Mouse (Mus musculus) C2C12 (cell line): ENCODE results near the gene Trim8. TPM values are rescaled to one million over a fixed set of nuclear protein-coding genes. Genes with fewer than 3 reads are reported as not detected.
A peak's percentile ranks its signal among the peaks of the same experiment; 100 is the strongest.

ENCODE experiments used
- H3K27me3 ChIP-seq: one replicate; pipeline ENCODE4 v1.6.1; 2011; ENCODE audit not compliant: control insufficient read depth, insufficient read depth, insufficient read length
- H3K36me3 ChIP-seq: one replicate; pipeline ENCODE4 v1.6.1; 2011; ENCODE audit not compliant: control insufficient read depth, insufficient read depth
- H3K4me3 ChIP-seq: one replicate; pipeline ENCODE4 v1.5.1; 2011; ENCODE audit warnings: mild to moderate bottlenecking, control low read depth; ENCODE audit not compliant: poor library complexity, insufficient read depth, severe bottlenecking
- H3K79me2 ChIP-seq: one replicate; pipeline ENCODE4 v1.6.1; 2011; ENCODE audit not compliant: control insufficient read depth, insufficient read depth
- H3K79me3 ChIP-seq: one replicate; pipeline ENCODE4 v1.6.1; 2011; ENCODE audit warnings: low read depth, control low read depth
- H3ac ChIP-seq: one replicate; pipeline ENCODE3; 2011; ENCODE audit warnings: low read depth; ENCODE audit not compliant: control insufficient read depth, insufficient read length
- CEBPB ChIP-seq: IDR thresholded peaks from one replicate; pipeline ENCODE4 v1.6.1; 2011; ENCODE audit warnings: low read depth, mild to moderate bottlenecking, control low read depth, moderate library complexity
- CTCF ChIP-seq: IDR thresholded peaks from one replicate; pipeline ENCODE4 v1.5.1; 2011; ENCODE audit not compliant: control insufficient read depth, insufficient read depth, insufficient read length
- FOSL1 ChIP-seq: IDR thresholded peaks from one replicate; pipeline ENCODE4 v1.8.0; 2011; ENCODE audit warnings: mild to moderate bottlenecking, low read length; ENCODE audit not compliant: poor library complexity, insufficient read depth, severe bottlenecking
- MAX ChIP-seq: IDR thresholded peaks from one replicate; pipeline ENCODE4 v1.6.1; 2011; ENCODE audit warnings: mild to moderate bottlenecking, control low read depth
- MYOD1 ChIP-seq: IDR thresholded peaks from one replicate; pipeline ENCODE4 v1.6.1; 2011; ENCODE audit warnings: low read depth; ENCODE audit not compliant: control insufficient read depth, insufficient read length
- MYOG ChIP-seq: IDR thresholded peaks from one replicate; pipeline ENCODE4 v1.6.1; 2011; ENCODE audit not compliant: control insufficient read depth, insufficient read length; ENCODE audit errors: extremely low read depth
- USF1 ChIP-seq: IDR thresholded peaks from one replicate; pipeline ENCODE4 v1.6.1; 2011; ENCODE audit warnings: low read depth, mild to moderate bottlenecking, control low read depth, moderate library complexity
- polyA plus RNA-seq: library from polyadenylated mRNA; unstranded; fragments of >200 nt; fragmentation: generic; extraction: Trizol; gene quantifications from one replicate; pipeline ENCODE4 v1.2.1, GENCODE M21; 2012; ENCODE audit warnings: missing spikeins

The Trim8 gene
- polyA plus RNA-seq, 1 experiment = 26.8 TPM

DNA sequence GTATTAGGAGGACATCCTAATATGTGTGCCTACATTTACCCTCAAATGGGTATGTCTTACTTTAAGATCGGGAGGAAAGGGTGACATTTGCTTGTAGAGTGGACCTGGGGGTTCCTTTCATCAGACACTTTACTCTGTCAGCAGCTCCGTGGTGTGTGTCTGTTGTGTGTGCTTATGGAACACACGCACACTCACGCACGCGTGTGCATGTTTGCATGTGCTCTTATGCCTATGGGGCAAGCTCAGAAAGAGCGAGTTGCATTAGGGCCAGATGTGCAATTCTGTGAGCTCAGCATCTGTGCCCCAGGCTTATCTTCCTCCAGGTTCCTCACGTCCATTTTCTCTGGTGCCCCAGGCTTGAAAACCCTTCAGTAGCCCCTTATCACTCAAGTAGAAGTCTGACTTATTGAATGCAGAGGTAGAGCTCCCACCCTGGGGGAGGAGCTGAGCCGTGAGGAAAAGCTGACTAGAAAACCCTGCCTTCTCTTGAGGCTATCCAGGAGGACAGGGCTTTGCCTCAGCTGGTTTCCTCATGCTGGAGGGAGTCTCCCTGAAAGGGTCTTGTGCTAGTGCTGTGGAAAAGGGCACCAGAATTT is 3.4 kb downstream of the Trim8 start:
- peaks cover 52% of the 10 kb centered on the region for H3K36me3 ChIP-seq

DNA sequence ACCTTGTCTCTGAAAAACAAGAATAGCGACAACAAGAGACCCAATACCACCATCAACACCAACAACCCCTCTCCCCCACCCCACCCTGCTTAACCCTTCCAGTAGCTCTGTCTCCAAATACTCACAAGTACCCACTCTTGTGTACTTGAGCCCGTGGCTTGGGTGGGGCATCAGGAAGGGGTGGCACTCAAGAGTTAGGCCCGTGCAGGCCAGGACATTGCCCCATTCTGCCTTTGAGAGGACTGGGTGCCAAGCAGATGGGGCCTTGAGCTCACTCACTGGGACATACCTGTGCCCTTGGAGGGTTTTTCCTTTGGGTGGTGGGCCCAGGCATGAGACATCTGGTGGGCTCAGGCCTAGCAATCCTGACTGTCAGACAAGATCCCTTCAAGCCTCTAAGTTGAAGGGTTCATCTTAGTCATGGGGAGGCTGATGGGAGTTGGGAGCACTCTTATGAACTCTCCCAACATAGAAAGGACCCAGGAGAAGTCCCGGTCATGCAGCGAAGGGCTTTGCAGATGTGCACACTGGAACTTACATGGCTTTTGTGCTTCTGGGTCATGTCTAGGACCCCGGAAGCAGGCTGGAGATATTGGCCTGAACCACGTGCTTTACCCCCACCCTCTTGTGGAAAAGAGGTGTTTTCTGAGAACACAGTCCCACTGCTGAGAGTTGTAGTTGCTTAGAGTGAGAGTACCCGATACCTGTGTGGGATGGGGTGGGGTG is 4.3 kb downstream of the Trim8 start:
- Histone ChIP-seq H3K4me3 (no peak overlapping the region), H3ac (no peak overlapping the region), H3K36me3 (peaks cover 58% of the 10 kb centered on the region), H3K79me3 (peaks cover 80% of the 10 kb centered on the region), H3K27me3 (no peaks in the 10 kb centered on the region), H3K79me2 (peaks cover 92% of the 10 kb centered on the region)
- TF ChIP-seq CTCF = no peak
- no peak for TF ChIP-seq CEBPB
- TF ChIP-seq MYOG = no peak
- no peak for TF ChIP-seq MYOD1
- TF ChIP-seq USF1 = no peak
- no peak for TF ChIP-seq FOSL1
- TF ChIP-seq MAX = no peak

More for the DNA sequence above, 3.4 kb downstream of the Trim8 start:
- Histone ChIP-seq H3K27me3 (no peaks in the 10 kb centered on the region), H3K79me3 (peaks cover 71% of the 10 kb centered on the region), H3K4me3 (peak overlapping the region; percentile 91), H3K79me2 (peaks cover 84% of the 10 kb centered on the region), H3ac (peak overlapping the region; percentile 72)
- no peak for TF ChIP-seq MYOD1
- TF ChIP-seq CTCF = no peak
- no peak for TF ChIP-seq USF1
- TF ChIP-seq MAX = no peak
- no peak for TF ChIP-seq MYOG
- TF ChIP-seq FOSL1 = no peak
- TF ChIP-seq CEBPB = no peak

DNA sequence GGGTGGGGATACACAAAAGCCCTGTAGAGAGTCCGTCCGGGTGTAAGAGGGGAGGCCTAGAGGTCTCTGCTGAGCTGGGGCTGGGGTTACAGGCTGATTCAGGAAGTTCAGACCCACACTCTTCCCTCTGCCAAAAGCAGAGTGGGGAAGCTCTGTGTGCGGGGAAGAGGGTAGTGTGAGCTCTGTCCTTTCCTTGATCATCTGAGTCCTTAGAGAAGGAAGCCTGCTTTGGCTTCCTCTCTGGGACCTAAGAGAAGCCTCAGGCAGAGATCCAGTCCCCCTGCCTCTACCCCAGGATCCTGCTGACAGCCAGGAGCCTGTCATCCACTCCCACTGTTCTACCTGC is 4.8 kb downstream of the Trim8 start:
- H3K79me3 ChIP-seq = peaks cover 84% of the 10 kb centered on the region
- H3K4me3 ChIP-seq = no peak overlapping the region
- H3ac ChIP-seq = no peak overlapping the region
- TF ChIP-seq MYOG = no peak
- no peak for TF ChIP-seq FOSL1
- TF ChIP-seq MYOD1 = no peak
- no peak for TF ChIP-seq USF1
- TF ChIP-seq MAX = no peak
- TF ChIP-seq CEBPB = no peak
- TF ChIP-seq CTCF = no peak
- no peaks in the 10 kb centered on the region for H3K27me3 ChIP-seq
- H3K36me3 ChIP-seq = peaks cover 60% of the 10 kb centered on the region
- H3K79me2 ChIP-seq = peaks cover 98% of the 10 kb centered on the region

DNA sequence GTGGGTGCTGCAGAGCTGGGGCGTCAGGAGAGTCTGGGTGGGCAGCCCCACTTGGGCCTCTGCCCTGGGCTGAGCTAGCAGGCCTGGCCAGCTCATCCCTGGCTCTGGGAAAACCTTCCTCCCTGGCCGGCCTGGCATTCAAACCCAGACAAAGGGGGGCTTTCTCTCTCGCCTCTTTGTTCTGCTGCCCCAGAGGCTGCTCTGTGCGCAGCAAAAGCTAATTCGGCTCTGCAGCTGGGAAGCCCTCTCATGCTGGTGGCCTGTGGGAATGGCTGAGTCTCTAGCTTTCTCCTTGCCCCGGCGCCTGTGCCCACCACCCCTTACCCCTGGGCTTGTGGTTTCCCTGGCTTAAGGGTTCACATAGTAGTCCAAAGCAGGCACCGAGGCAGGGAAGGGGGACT is 5.7 kb downstream of the Trim8 start:
- TF ChIP-seq MYOD1 (no peak), FOSL1 (no peak), CEBPB (no peak), CTCF (no peak), MYOG (no peak), MAX (no peak), USF1 (no peak)
- peaks cover 100% of the 10 kb centered on the region for H3K79me2 ChIP-seq
- H3ac ChIP-seq = no peak overlapping the region
- H3K27me3 ChIP-seq = no peaks in the 10 kb centered on the region
- H3K4me3 ChIP-seq = no peak overlapping the region
- H3K36me3 ChIP-seq = peaks cover 63% of the 10 kb centered on the region
- peaks cover 90% of the 10 kb centered on the region for H3K79me3 ChIP-seq

DNA sequence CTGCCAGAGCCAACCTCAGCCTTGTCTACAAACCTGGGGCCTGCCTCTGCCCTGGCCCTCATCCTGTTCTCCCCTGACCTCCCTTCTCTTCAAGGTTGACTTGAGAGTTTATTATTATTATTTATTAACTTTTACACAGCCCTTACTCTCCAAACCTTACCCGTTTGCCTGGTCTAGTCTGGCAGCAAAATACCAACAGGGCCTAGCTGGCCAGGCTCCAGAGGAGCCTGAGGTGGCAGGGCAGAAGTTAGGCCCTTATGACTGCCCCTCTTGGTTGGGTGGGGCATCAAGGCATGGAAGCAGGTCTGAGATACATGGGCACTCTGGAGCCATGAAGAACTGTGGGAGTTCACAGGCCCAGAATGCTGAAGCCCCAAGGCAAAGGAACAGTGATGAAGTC is 6.3 kb downstream of the Trim8 start:
- Histone ChIP-seq H3K27me3 (no peaks in the 10 kb centered on the region), H3K4me3 (no peak overlapping the region), H3K36me3 (peaks cover 69% of the 10 kb centered on the region), H3K79me3 (peaks cover 88% of the 10 kb centered on the region), H3ac (no peak overlapping the region), H3K79me2 (peaks cover 100% of the 10 kb centered on the region)
- TF ChIP-seq MAX (no peak), CTCF (no peak), CEBPB (no peak), FOSL1 (no peak), USF1 (no peak), MYOG (no peak), MYOD1 (no peak)

DNA sequence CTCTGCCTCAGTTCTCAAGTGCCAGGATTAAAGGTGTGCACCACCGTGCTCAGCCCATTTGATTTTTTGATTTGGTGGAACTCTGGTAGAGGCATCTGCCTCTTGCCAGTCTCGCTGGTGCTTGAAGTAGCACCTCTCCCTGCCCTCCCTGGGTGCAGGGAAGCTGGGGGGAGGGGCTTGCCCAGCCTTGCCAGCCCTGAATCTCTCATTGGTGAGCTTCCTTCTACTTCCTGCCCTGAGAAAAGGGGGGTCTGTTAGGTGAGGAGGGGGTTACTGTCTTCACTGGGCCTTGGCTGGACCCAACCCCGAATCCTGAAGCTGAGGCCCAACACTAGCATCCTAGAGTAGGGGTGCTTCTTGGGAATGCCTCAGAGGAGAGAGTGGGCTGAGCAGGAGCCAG is 7.2 kb downstream of the Trim8 start:
- Histone ChIP-seq H3K27me3 (no peaks in the 10 kb centered on the region), H3K4me3 (no peak overlapping the region), H3K79me3 (peaks cover 84% of the 10 kb centered on the region), H3K36me3 (peaks cover 74% of the 10 kb centered on the region), H3K79me2 (peaks cover 95% of the 10 kb centered on the region), H3ac (no peak overlapping the region)
- no peak for TF ChIP-seq CEBPB
- no peak for TF ChIP-seq USF1
- TF ChIP-seq FOSL1 = no peak
- TF ChIP-seq MYOG = no peak
- TF ChIP-seq MAX = no peak
- TF ChIP-seq MYOD1 = no peak
- TF ChIP-seq CTCF = no peak
